8 mouse cellular contexts compared by ENCODE assay signal in the genomic region with DNA sequence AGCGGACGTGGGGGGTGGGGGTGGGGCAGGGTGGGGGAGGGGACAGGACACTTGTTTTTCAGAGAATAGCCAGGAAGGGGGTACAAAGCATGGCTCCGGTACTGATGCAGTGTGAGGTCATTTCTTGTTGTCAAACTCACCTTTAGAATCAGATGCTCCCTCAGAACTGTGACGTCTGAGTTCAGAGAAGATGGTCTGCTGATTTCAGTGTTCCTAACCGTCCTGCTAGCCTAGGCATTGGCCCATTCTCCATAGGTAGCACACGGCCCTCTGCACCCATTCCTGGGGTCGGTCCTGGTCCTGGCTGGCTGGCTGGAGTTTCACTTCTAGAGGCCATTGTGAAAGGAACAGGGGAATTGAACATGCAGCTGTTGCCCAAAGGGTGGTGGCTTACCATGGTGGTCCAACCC. TPM values are rescaled to one million over a fixed set of nuclear protein-coding genes. Genes with fewer than 3 reads are reported as not detected.
DNase-seq lines count a peak whose midpoint lies in the region; ATAC-seq and TF ChIP-seq lines count a peak whose summit lies in the region.

No protein-coding gene starts in this region.

- peak overlapping the region; percentile 87 for H3K27ac ChIP-seq in lung, postnatal 0 days (ENCODE audit: low read length)
- H3K27ac ChIP-seq in embryonic facial prominence, embryonic 12.5 days = peak overlapping the region; percentile 84
- H3K27ac ChIP-seq in intestine, embryonic 16.5 days (ENCODE audit: low read length) = peak overlapping the region; percentile 58
- peak overlapping the region; percentile 30; the same call in 1 of the 2 replicates for H3K27ac ChIP-seq in olfactory bulb, adult 2 months (ENCODE audit: insufficient read depth, low read depth, low read length)

- peaks cover 37% of the 10 kb centered on the region; the same call in 1 of the 2 replicates for H3K4me1 ChIP-seq in lung, postnatal 0 days (ENCODE audit: insufficient read depth, low read depth, low read length)
- H3K4me1 ChIP-seq in embryonic facial prominence, embryonic 12.5 days = peaks cover 63% of the 10 kb centered on the region
- H3K4me1 ChIP-seq in intestine, embryonic 16.5 days (ENCODE audit: control insufficient read depth, insufficient read depth, low read length) = peaks cover 53% of the 10 kb centered on the region
- peaks cover 36% of the 10 kb centered on the region for H3K4me1 ChIP-seq in olfactory bulb, adult 2 months (ENCODE audit: control insufficient read depth, insufficient read depth, low read length)

- H3K4me3 ChIP-seq in lung, postnatal 0 days (ENCODE audit: low read depth, low read length) = no peak overlapping the region
- no peak overlapping the region for H3K4me3 ChIP-seq in embryonic facial prominence, embryonic 12.5 days
- H3K4me3 ChIP-seq in intestine, embryonic 16.5 days (ENCODE audit: low read length) = no peak overlapping the region
- no peak overlapping the region for H3K4me3 ChIP-seq in olfactory bulb, adult 2 months (ENCODE audit: insufficient read depth, low read depth, low read length)

- DNase-seq in lung, postnatal 0 days (ENCODE audit: low spot score) = no peak
- DNase-seq in lung, postnatal 36 days = no peak
- DNase-seq in layer of hippocampus, adult 11-12 months (ENCODE audit: low spot score) = no peak
- no peak for DNase-seq in spleen, adult 18-20 months
- no peak for DNase-seq in kidney, adult 9 months

- TF ChIP-seq EP300 in lung, postnatal 0 days (IDR thresholded peaks at IDR 0.05) = no peak

- peak overlapping the region; percentile 23; the same call in 1 of the 2 replicates for H3K4me2 ChIP-seq in lung, postnatal 0 days (replicated peaks; ENCODE audit: low read depth, low read length)
- H3K4me2 ChIP-seq in embryonic facial prominence, embryonic 12.5 days (replicated peaks) = no peak overlapping the region
- 0 out of 2 replicates have a peak overlapping the region, but pooled peaks have one; percentile 24 for H3K4me2 ChIP-seq in intestine, embryonic 16.5 days (ENCODE audit: low read depth, low read length)

- 24% methylated on average over 7 of the region's 7 CpGs for WGBS in lung, postnatal 0 days
- WGBS in embryonic facial prominence, embryonic 12.5 days = 23% methylated on average over 7 of the region's 7 CpGs
- WGBS in intestine, embryonic 16.5 days = 40% methylated on average over 7 of the region's 7 CpGs
- 42% methylated on average over 7 of the region's 7 CpGs for WGBS in olfactory bulb, adult 2 months

- H3K27me3 ChIP-seq in lung, postnatal 0 days (replicated peaks; ENCODE audit: insufficient read depth, low read length) = no peaks in the 10 kb centered on the region
- no peaks in the 10 kb centered on the region for H3K27me3 ChIP-seq in embryonic facial prominence, embryonic 12.5 days
- no peaks in the 10 kb centered on the region for H3K27me3 ChIP-seq in intestine, embryonic 16.5 days (replicated peaks; ENCODE audit: control insufficient read depth, insufficient read depth, low read length)

- no peak for TF ChIP-seq POLR2A in olfactory bulb, adult 2 months (IDR thresholded peaks at IDR 0.05; ENCODE audit: insufficient read depth, low read depth, low read length)

- no peaks in the 10 kb centered on the region for H3K9me3 ChIP-seq in lung, postnatal 0 days (ENCODE audit: low read length)
- H3K9me3 ChIP-seq in embryonic facial prominence, embryonic 12.5 days = no peaks in the 10 kb centered on the region
- no peaks in the 10 kb centered on the region for H3K9me3 ChIP-seq in intestine, embryonic 16.5 days (ENCODE audit: control insufficient read depth, low read length)

- no peak for TF ChIP-seq CTCF in lung, postnatal 0 days (IDR thresholded peaks at IDR 0.05)
- no peak for TF ChIP-seq CTCF in olfactory bulb, adult 2 months (IDR thresholded peaks at IDR 0.05; ENCODE audit: insufficient read depth, low read depth, low read length)

- no peak for ATAC-seq in lung, postnatal 0 days
- no peak for ATAC-seq in embryonic facial prominence, embryonic 12.5 days (ENCODE audit: insufficient number of reproducible peaks, insufficient read depth, low FRiP score, low TSS enrichment)
- ATAC-seq in intestine, embryonic 16.5 days = no peak

- no peak overlapping the region for H3K9ac ChIP-seq in lung, postnatal 0 days (replicated peaks; ENCODE audit: low read depth)
- no peak overlapping the region for H3K9ac ChIP-seq in embryonic facial prominence, embryonic 12.5 days
- no peak overlapping the region for H3K9ac ChIP-seq in intestine, embryonic 16.5 days (ENCODE audit: low read depth, low read length)

- no peaks in the 10 kb centered on the region for H3K36me3 ChIP-seq in lung, postnatal 0 days (ENCODE audit: insufficient read depth, low read length)
- H3K36me3 ChIP-seq in embryonic facial prominence, embryonic 12.5 days = no peaks in the 10 kb centered on the region
- no peaks in the 10 kb centered on the region for H3K36me3 ChIP-seq in intestine, embryonic 16.5 days (ENCODE audit: control insufficient read depth, insufficient read depth, low read length)

RNA-seq across cellular contexts. Expression of gene C1qtnf9, which starts 30.7 kb away (rescaled TPM):
- 0.45 and 0.77 TPM in 2 replicates for polyA plus RNA-seq in lung, postnatal 0 days (2015; fragmentation: Nextera tagmentation; extraction: Ambion mirVana)
- polyA plus RNA-seq in embryonic facial prominence, embryonic 12.5 days (2016; fragmentation: Nextera tagmentation; extraction: Ambion mirVana) = 0.34 and 0.38 TPM in 2 replicates
- 1.7 TPM in 2 replicates for polyA plus RNA-seq in intestine, embryonic 16.5 days (2015; fragmentation: Nextera tagmentation; extraction: Ambion mirVana)
- polyA plus RNA-seq in olfactory bulb, adult 2 months (2012; ENCODE audit: insufficient read depth, insufficient read length, low replicate concordance, missing spikeins) = not detected in 2 replicates

RNA-seq across cellular contexts. Expression of gene Mipep, which starts 47.2 kb away (rescaled TPM):
- polyA plus RNA-seq in lung, postnatal 0 days (2015; fragmentation: Nextera tagmentation; extraction: Ambion mirVana) = 7.7 and 9.9 TPM in 2 replicates
- polyA plus RNA-seq in embryonic facial prominence, embryonic 12.5 days (2016; fragmentation: Nextera tagmentation; extraction: Ambion mirVana) = 23.7 and 25.1 TPM in 2 replicates
- 20.0 and 21.2 TPM in 2 replicates for polyA plus RNA-seq in intestine, embryonic 16.5 days (2015; fragmentation: Nextera tagmentation; extraction: Ambion mirVana)
- polyA plus RNA-seq in olfactory bulb, adult 2 months (2012; ENCODE audit: insufficient read depth, insufficient read length, low replicate concordance, missing spikeins) = not detected in 2 replicates

Comparison
In these comparisons a context has a peak if more than half of its experiments do, and no peak if none do; other contexts are left out.
1. H3K27ac ChIP-seq: peak in every context shown above with its lines; median percentile 87 in lung, postnatal 0 days; 84 in embryonic facial prominence, embryonic 12.5 days; 58 in intestine, embryonic 16.5 days; 30 in olfactory bulb, adult 2 months.